Mouse (Mus musculus) ES-E14 (cell line): Measurements from ENCODE around the gene Chmp5. TPM values are rescaled to one million over a fixed set of nuclear protein-coding genes. Genes with fewer than 3 reads are reported as not detected.

ENCODE experiments used
- DNase-seq: peaks from one replicate; pipeline ENCODE4 v3.0.0-alpha.2; 2013; ENCODE audit warnings: low read depth, low spot score
- H3K27ac ChIP-seq: 2 replicates; pipeline ENCODE4 v1.5.1; 2012; ENCODE audit warnings: low read depth, mild to moderate bottlenecking, low read length, moderate library complexity, mixed read lengths; ENCODE audit not compliant: poor library complexity, insufficient read depth, severe bottlenecking
- H3K36me3 ChIP-seq: 2 replicates; pipeline ENCODE4 v1.6.1; 2012; ENCODE audit warnings: mild to moderate bottlenecking, low read length, moderate library complexity, mixed read lengths; ENCODE audit not compliant: control insufficient read depth, poor library complexity, insufficient read depth, severe bottlenecking
- H3K4me1 ChIP-seq, 2 experiments: fragments of 150-350 bp in 1 of 2; sonication (generic) in 1 of 2; 2 replicates each; pipeline ENCODE4 v1.6.1; 2012; ENCODE audit warnings: low read length in 2 of 2, mild to moderate bottlenecking in 1 of 2, mixed read lengths in 1 of 2; ENCODE audit not compliant: control insufficient read depth in 2 of 2, insufficient read depth in 2 of 2, poor library complexity in 1 of 2
- H3K4me3 ChIP-seq, 2 experiments: fragments of 150-350 bp in 1 of 2; sonication (generic) in 1 of 2; 2 replicates each; pipeline ENCODE4 v1.5.1; 2012; ENCODE audit warnings: low read length in 2 of 2, low read depth in 1 of 2, mild to moderate bottlenecking in 1 of 2, mixed read lengths in 1 of 2; ENCODE audit not compliant: insufficient read depth in 1 of 2, poor library complexity in 1 of 2, severe bottlenecking in 1 of 2
- H3K9ac ChIP-seq: 2 replicates; pipeline ENCODE4 v1.6.1; 2012; ENCODE audit warnings: low read depth, mild to moderate bottlenecking, low read length, mixed read lengths; ENCODE audit not compliant: poor library complexity, insufficient read depth, severe bottlenecking
- H3K9me3 ChIP-seq: fragments of 150-350 bp; sonication (generic); 2 replicates; pipeline ENCODE4 v1.6.1; 2012; ENCODE audit warnings: low read depth, mild to moderate bottlenecking, low read length; ENCODE audit not compliant: control insufficient read depth, insufficient read depth
- CHD2 ChIP-seq: IDR thresholded peaks from 2 replicates; pipeline ENCODE4 v1.6.1; 2014; ENCODE audit warnings: mild to moderate bottlenecking, low read depth, low read length, inconsistent platforms
- HCFC1 ChIP-seq: IDR thresholded peaks from 2 replicates; pipeline ENCODE4 v1.6.1; 2012; ENCODE audit warnings: low read length, inconsistent platforms, borderline replicate concordance; ENCODE audit not compliant: insufficient read depth
- MAFK ChIP-seq: IDR thresholded peaks from 2 replicates; pipeline ENCODE4 v1.6.1; 2014; ENCODE audit warnings: mild to moderate bottlenecking, low read depth, low read length, inconsistent platforms; ENCODE audit not compliant: insufficient read depth
- ZC3H11A ChIP-seq: IDR thresholded peaks from 2 replicates; pipeline ENCODE4 v1.6.1; 2012; ENCODE audit warnings: low read depth, mild to moderate bottlenecking, inconsistent platforms, low read length, borderline replicate concordance
- ZNF384 ChIP-seq: IDR thresholded peaks from 2 replicates; pipeline ENCODE4 v1.6.1; 2012; ENCODE audit warnings: low read depth, low read length, inconsistent platforms
- in situ Hi-C, 2 experiments: fragments of 600-800 bp; cut with MboI; formaldehyde crosslinking; loops; one replicate each; pipeline ENCODE4 v1.15.1; 2025; ENCODE audit warnings: low sequenced_read_pairs in 2 of 2, inconsistent platforms in 1 of 2; ENCODE audit not compliant: unreplicated experiment in 2 of 2
- total RNA-seq: library from RNA; depleted of rRNA; stranded (reverse); fragments of 300-350 nt; gene quantifications from 2 replicates; pipeline ENCODE4 v1.2.3, GENCODE M21; 2012

Chmp5 gene
- total RNA-seq, 1 experiment = 67.5 TPM

DNA sequence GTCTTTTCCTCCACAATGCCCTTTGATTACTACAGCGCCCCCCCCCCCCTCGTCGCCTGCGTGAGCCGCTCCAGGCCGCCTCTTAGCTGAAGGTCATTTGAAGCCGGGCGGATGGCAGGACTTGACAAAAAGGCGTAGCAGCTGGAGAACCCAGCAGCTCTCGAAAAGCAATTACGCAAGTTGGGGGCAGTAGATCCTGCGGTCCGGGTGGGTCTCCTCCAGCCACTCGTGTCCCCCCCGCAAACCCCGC, 22.3 kb downstream of the Chmp5 start:
- H3K4me3 ChIP-seq = peak overlapping the region; percentile 94 to 97
- in situ Hi-C loops = no loop called here
- TF ChIP-seq ZC3H11A (no peak), CHD2 (no peak), HCFC1 (no peak), MAFK (no peak), ZNF384 (no peak)

DNA sequence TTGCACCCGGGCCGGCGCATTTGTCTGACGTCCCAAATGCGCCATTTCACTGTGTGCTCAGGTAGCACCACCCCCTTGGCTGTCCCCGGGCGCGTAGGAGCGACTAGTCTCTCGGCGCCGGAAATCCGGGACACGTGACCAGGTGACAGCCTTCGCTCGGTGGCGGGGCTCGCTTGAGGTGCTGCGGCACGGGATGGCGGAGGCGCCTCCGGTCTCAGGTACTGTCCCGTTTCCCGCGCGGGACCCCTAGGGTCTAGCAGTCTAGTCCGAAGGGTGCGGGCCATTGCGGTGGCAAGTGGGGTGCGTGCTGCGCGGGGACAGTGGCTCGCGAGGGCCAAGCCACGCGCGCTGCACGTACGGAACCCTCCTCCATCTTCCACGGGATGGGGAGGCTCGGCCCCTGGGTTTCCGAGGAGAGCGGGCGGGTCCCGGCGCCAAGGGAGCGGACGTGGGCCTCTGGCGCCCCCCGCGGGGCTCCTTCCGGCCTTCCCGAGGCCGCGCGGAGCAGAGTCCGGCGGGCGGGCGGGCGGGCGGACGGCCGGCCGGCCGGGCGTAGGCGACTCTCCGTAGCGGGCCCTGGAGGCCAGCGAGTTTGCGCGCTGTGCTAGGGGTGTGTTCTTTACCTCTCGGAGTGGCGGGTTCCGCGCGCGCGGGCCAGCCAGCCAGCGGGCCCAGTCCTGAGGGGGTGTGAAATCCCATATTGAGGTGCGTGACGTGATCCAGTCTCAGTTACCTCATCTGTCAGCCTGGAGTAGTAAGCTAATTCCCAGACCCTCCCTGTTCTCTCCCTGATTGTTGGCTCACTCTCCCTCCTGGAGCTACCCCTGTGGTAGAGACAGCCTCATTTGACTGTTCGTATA, 22.9 kb downstream of the Chmp5 start, which contains the start of gene Nfx1:
Gene Nfx1 (plus strand): TSS at position 65 of the 860 bp plus-strand sequence.
- Histone ChIP-seq H3K4me1 (peaks cover 0 to 4% of the 10 kb centered on the region in 2 experiments; a peak in 1 of 4 replicates), H3K9ac (peak within 1 kb of the TSS; percentile 95), H3K36me3 (peaks cover 9% of the 10 kb centered on the region; the same call in 1 of the 2 replicates), H3K9me3 (no peaks in the 10 kb centered on the region), H3K27ac (peak within 1 kb of the TSS; percentile 65), H3K4me3 (peak within 1 kb of the TSS; percentile 94 to 97)
- in situ Hi-C loops = no loop called here
- TF ChIP-seq ZC3H11A = peak; percentile 49; the same call in 1 of the 2 replicates
- no peak for TF ChIP-seq MAFK
- TF ChIP-seq HCFC1 = peak; percentile 90
- DNase-seq = peak; percentile 92

More for the DNA sequence above, 22.3 kb downstream of the Chmp5 start:
- H3K9ac ChIP-seq = peak overlapping the region; percentile 90
- peaks cover 0 to 4% of the 10 kb centered on the region in 2 experiments; a peak in 1 of 4 replicates for H3K4me1 ChIP-seq
- peak overlapping the region; percentile 54 for H3K27ac ChIP-seq
- no peaks in the 10 kb centered on the region for H3K9me3 ChIP-seq
- peaks cover 10% of the 10 kb centered on the region for H3K36me3 ChIP-seq
- DNase-seq = no peak

DNA sequence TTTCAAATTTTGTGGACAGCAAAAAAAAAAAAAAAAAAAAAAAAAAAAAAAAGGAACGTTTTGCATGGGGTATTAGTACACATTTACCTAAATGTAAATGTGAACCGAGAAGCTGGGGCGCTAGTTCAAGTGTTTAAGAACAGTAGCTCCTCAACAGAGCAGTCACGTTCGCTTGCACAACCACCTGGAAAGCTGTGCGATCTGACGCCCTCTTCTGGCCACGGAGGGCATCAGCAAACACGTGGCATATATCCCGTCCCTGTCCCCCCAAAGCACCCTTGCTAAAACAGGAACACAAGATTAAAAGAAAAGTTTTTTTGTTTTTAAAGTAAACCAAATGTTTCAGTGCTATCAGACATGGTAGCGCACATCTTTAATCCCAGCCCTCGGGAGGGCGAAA, 23.5 kb downstream of the Chmp5 start:
- H3K9ac ChIP-seq = peak overlapping the region; percentile 95; the same call in 1 of the 2 replicates
- peaks cover 10% of the 10 kb centered on the region for H3K36me3 ChIP-seq
- H3K9me3 ChIP-seq = no peaks in the 10 kb centered on the region
- peak overlapping the region; percentile 94 to 97 for H3K4me3 ChIP-seq
- no peak overlapping the region; the same call in 1 of the 2 replicates for H3K27ac ChIP-seq
- peak; percentile 59 for DNase-seq
- peaks cover 0 to 4% of the 10 kb centered on the region in 2 experiments; a peak in 1 of 4 replicates for H3K4me1 ChIP-seq
- in situ Hi-C loops = no loop called here
- TF ChIP-seq MAFK = no peak
- TF ChIP-seq ZC3H11A = no peak
- TF ChIP-seq CHD2 = no peak
- TF ChIP-seq HCFC1 = peak; percentile 65; the same call in 1 of the 2 replicates
- peak; percentile 95 for TF ChIP-seq ZNF384

- peaks cover 0 to 4% of the 10 kb centered on the region in 2 experiments; a peak in 2 of 4 replicates for H3K4me1 ChIP-seq
- no peak overlapping the region for H3K4me3 ChIP-seq
- DNase-seq = no peak
- no peak overlapping the region for H3K9ac ChIP-seq
- H3K27ac ChIP-seq = no peak overlapping the region
- TF ChIP-seq ZC3H11A (no peak), MAFK (no peak), CHD2 (no peak), HCFC1 (no peak), ZNF384 (no peak)
- no peaks in the 10 kb centered on the region for H3K9me3 ChIP-seq
- H3K36me3 ChIP-seq = peaks cover 19% of the 10 kb centered on the region
- in situ Hi-C loops = no loop called here
Measured at GRCm38 (mm10) chr4:40974011-40974410, 25.8 kb downstream of the Chmp5 start.

- no peak for DNase-seq
- peaks cover 0 to 4% of the 10 kb centered on the region in 2 experiments; a peak in 2 of 4 replicates for H3K4me1 ChIP-seq
- H3K36me3 ChIP-seq = peaks cover 26% of the 10 kb centered on the region
Measured at GRCm38 (mm10) chr4:40975678-40976077, 27.5 kb downstream of the Chmp5 start.

More at GRCm38 (mm10) chr4:40975678-40976077, 27.5 kb downstream of the Chmp5 start:
- in situ Hi-C loops = no loop called here
- TF ChIP-seq ZC3H11A (no peak), ZNF384 (no peak), MAFK (no peak), HCFC1 (no peak), CHD2 (no peak)
- Histone ChIP-seq H3K9ac (no peak overlapping the region), H3K4me3 (no peak overlapping the region), H3K27ac (no peak overlapping the region), H3K9me3 (no peaks in the 10 kb centered on the region)
